Mouse (Mus musculus) kidney, embryonic 15.5 days (tissue): ENCODE data around the gene Elmo1. TPM values are rescaled to one million over a fixed set of nuclear protein-coding genes. Genes with fewer than 3 reads are reported as not detected.

ENCODE experiments used
- ATAC-seq: fragments of 200-750 bp; cut with Nextera tagmentation; replicated peaks from 2 replicates; pipeline ENCODE4 v1.8.0; 2017; ENCODE audit warnings: moderate TSS enrichment; ENCODE audit not compliant: low FRiP score
- H3K27ac ChIP-seq: fragments of 300-500 bp; sonication (generic); 2 replicates; pipeline ENCODE4 v1.5.1; 2015; ENCODE audit warnings: mild to moderate bottlenecking, inconsistent platforms
- H3K27me3 ChIP-seq: fragments of 300-500 bp; sonication (generic); 2 replicates; pipeline ENCODE4 v1.6.1; 2015; ENCODE audit warnings: inconsistent platforms
- H3K36me3 ChIP-seq: fragments of 300-500 bp; sonication (generic); 2 replicates; pipeline ENCODE4 v1.6.1; 2015; ENCODE audit warnings: inconsistent platforms
- H3K4me1 ChIP-seq: fragments of 300-500 bp; sonication (generic); 2 replicates; pipeline ENCODE4 v1.6.1; 2015; ENCODE audit warnings: inconsistent platforms
- H3K4me2 ChIP-seq: fragments of 300-500 bp; sonication (generic); 2 replicates; pipeline ENCODE4 v1.6.1; 2015; ENCODE audit warnings: moderate library complexity, mild to moderate bottlenecking, inconsistent platforms
- H3K4me3 ChIP-seq: fragments of 300-500 bp; sonication (generic); replicated peaks from 2 replicates; pipeline ENCODE4 v1.5.1; 2015; ENCODE audit warnings: mild to moderate bottlenecking, inconsistent platforms
- H3K9ac ChIP-seq: fragments of 300-500 bp; sonication (generic); 2 replicates; pipeline ENCODE4 v1.6.1; 2015; ENCODE audit warnings: mild to moderate bottlenecking, inconsistent platforms
- H3K9me3 ChIP-seq: fragments of 300-500 bp; sonication (generic); replicated peaks from 2 replicates; pipeline ENCODE4 v1.6.1; 2016; ENCODE audit warnings: inconsistent platforms
- WGBS: fragments of 180-500 bp; shearing (Covaris S2); methylation state at CpG from one replicate; pipeline ENCODE4 v1.1.7; 2015; ENCODE audit warnings: mixed read lengths; 5-methylcytosine and 5-hydroxymethylcytosine counted together
- polyA plus RNA-seq: library from polyadenylated mRNA; unstranded; fragments of >200 nt; fragmentation: Nextera tagmentation; extraction: Ambion mirVana; gene quantifications from 2 replicates; pipeline ENCODE4 v1.2.1, GENCODE M21; 2015

Elmo1 gene
- polyA plus RNA-seq, 1 experiment from 2014 or later, result 16.1 TPM

DNA sequence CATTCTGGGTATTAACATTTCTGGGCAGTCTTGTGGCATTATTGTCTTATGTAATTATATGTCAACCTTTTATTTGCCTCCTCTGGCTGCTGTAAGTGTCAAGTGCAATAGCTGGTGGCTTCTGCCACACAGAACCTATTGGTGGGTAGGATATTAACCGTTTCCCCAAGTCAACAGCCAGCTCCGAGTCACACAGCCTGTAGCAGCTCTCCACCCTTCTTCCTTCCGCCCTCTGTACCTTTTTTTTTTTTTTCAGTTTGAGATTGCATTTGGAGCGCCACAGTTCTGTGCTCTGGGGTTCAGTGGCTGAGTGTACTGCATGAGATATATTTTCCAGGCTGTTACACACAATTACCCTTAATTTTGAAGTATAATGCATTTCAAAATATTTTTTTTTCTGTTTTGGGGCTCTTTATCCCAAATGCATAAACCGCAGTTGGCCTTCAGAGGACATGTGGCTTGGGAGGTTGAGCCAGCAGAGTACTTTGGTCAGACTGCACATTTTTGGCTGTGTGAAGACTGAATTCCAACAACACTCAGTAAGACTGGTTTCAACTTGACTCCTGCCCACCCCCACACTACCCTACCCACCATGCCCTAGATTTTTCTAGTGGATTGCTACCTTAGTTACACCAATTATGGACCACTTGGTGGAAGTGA is 7.7 kb downstream of the Elmo1 start:
- WGBS, result 51% methylated on average over 5 of the region's 5 CpGs
- ATAC-seq, result no peak

GRCm38 (mm10) chr13:20098594-20098965 is 8.2 kb downstream of the Elmo1 start:
- Histone ChIP-seq H3K27ac (no peak overlapping the region), H3K4me2 (no peak overlapping the region), H3K27me3 (0 out of 2 replicates have a peak, but pooled peaks cover 3% of the 10 kb centered on the region), H3K4me1 (peaks cover 7% of the 10 kb centered on the region; the same call in 1 of the 2 replicates), H3K9me3 (no peaks in the 10 kb centered on the region), H3K4me3 (no peak overlapping the region), H3K9ac (no peak overlapping the region), H3K36me3 (no peaks in the 10 kb centered on the region)
- ATAC-seq, result no peak
- WGBS, result 84% methylated on average over 3 of the region's 3 CpGs

More for the DNA sequence above, 7.7 kb downstream of the Elmo1 start:
- Histone ChIP-seq H3K4me2 (no peak overlapping the region), H3K27me3 (0 out of 2 replicates have a peak, but pooled peaks cover 3% of the 10 kb centered on the region), H3K9ac (no peak overlapping the region), H3K27ac (no peak overlapping the region), H3K4me3 (no peak overlapping the region), H3K9me3 (no peaks in the 10 kb centered on the region), H3K4me1 (peaks cover 12% of the 10 kb centered on the region; the same call in 1 of the 2 replicates), H3K36me3 (no peaks in the 10 kb centered on the region)

- Histone ChIP-seq H3K9me3 (no peaks in the 10 kb centered on the region), H3K4me2 (no peak overlapping the region), H3K36me3 (no peaks in the 10 kb centered on the region), H3K27ac (peak overlapping the region; percentile 34; the same call in 1 of the 2 replicates), H3K4me3 (no peak overlapping the region), H3K9ac (no peak overlapping the region), H3K27me3 (0 out of 2 replicates have a peak, but pooled peaks cover 3% of the 10 kb centered on the region), H3K4me1 (0 out of 2 replicates have a peak, but pooled peaks cover 6% of the 10 kb centered on the region)
- WGBS, result 24% methylated on average over 4 of the region's 4 CpGs
- ATAC-seq, result 0 out of 2 replicates have a peak, but pooled peaks have one; percentile 36
Measured at GRCm38 (mm10) chr13:20099546-20099945, 9.2 kb downstream of the Elmo1 start.

GRCm38 (mm10) chr13:20100357-20100756 is 10.0 kb downstream of the Elmo1 start:
- H3K36me3 ChIP-seq, result no peaks in the 10 kb centered on the region
- peaks cover 6% of the 10 kb centered on the region; the same call in 1 of the 2 replicates for H3K4me1 ChIP-seq
- no peak overlapping the region for H3K4me2 ChIP-seq
- no peak overlapping the region for H3K9ac ChIP-seq
- 67% methylated on average over 3 of the region's 3 CpGs for WGBS
- H3K9me3 ChIP-seq, result no peaks in the 10 kb centered on the region
- H3K27ac ChIP-seq, result no peak overlapping the region
- no peaks in the 10 kb centered on the region for H3K27me3 ChIP-seq
- ATAC-seq, result no peak
- no peak overlapping the region for H3K4me3 ChIP-seq

DNA sequence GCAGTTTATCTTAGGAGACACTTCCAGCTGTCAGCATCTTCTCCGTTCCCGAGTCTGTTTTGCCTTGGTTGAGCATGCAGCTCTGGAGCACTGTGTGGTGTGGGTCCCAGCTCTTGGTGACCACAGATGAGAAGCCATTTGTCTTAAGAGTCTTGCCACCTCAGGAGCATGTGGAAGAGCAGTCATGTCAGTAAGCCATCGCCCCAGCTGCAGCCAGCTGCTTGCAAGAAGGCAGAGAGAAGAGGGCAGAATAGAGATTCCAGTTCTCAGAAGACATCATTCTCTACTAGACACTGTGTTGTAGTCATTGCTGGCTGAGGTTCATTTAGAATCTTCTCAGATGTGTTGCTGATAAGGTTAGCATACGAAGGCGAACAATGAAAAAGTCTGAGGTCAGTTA is 11.3 kb downstream of the Elmo1 start:
- Histone ChIP-seq H3K4me1 (peaks cover 10% of the 10 kb centered on the region; the same call in 1 of the 2 replicates), H3K4me3 (no peak overlapping the region), H3K27ac (no peak overlapping the region), H3K9ac (no peak overlapping the region), H3K36me3 (no peaks in the 10 kb centered on the region), H3K27me3 (no peaks in the 10 kb centered on the region), H3K9me3 (no peaks in the 10 kb centered on the region), H3K4me2 (no peak overlapping the region)
- WGBS, result 60% methylated on average over 5 of the region's 5 CpGs
- ATAC-seq, result no peak

GRCm38 (mm10) chr13:20104791-20105190 is 14.4 kb downstream of the Elmo1 start:
- no peaks in the 10 kb centered on the region for H3K36me3 ChIP-seq
- ATAC-seq, result no peak
- H3K4me2 ChIP-seq, result no peak overlapping the region
- H3K9me3 ChIP-seq, result no peaks in the 10 kb centered on the region
- no peak overlapping the region for H3K27ac ChIP-seq
- H3K9ac ChIP-seq, result no peak overlapping the region
- H3K4me3 ChIP-seq, result no peak overlapping the region
- WGBS, result 59% methylated on average over 2 of the region's 2 CpGs
- H3K4me1 ChIP-seq, result peaks cover 7% of the 10 kb centered on the region; the same call in 1 of the 2 replicates
- no peaks in the 10 kb centered on the region for H3K27me3 ChIP-seq

GRCm38 (mm10) chr13:20105996-20106395 is 15.6 kb downstream of the Elmo1 start:
- H3K27ac ChIP-seq, result no peak overlapping the region
- no peak for ATAC-seq
- WGBS, result 83% methylated on average over 2 of the region's 2 CpGs
- no peak overlapping the region for H3K4me3 ChIP-seq
- no peaks in the 10 kb centered on the region for H3K36me3 ChIP-seq
- no peak overlapping the region for H3K9ac ChIP-seq
- no peaks in the 10 kb centered on the region for H3K9me3 ChIP-seq
- H3K27me3 ChIP-seq, result no peaks in the 10 kb centered on the region
- no peak overlapping the region for H3K4me2 ChIP-seq
- peaks cover 3% of the 10 kb centered on the region; the same call in 1 of the 2 replicates for H3K4me1 ChIP-seq

DNA sequence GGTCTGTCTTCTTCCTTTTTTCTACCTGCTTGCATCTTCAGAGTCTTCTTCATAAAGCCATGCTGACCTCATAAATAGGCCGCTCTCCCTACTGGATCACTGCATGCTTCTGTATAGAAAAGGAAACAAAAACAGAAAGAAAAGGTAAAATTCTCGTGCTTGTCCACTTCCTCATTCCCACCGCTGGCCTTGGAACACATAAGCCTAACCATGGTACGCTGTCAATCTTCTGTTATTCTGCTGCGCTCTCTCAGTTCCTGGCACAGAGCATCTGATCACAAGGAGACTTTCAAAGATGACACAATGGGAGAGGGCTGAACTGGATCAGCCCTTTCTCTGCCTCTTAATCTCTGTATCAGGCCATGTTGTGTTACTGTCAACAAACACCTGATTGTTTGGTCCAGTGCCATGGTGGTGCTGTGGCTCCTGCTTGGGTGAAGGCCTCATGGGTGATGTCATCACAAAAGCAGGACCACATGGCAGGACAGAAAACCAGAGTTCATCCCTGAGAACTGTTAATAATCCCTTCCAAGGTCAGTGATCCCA is 17.6 kb downstream of the Elmo1 start:
- Histone ChIP-seq H3K4me3 (no peak overlapping the region), H3K9ac (no peak overlapping the region), H3K27me3 (no peaks in the 10 kb centered on the region), H3K36me3 (no peaks in the 10 kb centered on the region), H3K4me1 (peaks cover 3% of the 10 kb centered on the region; the same call in 1 of the 2 replicates), H3K4me2 (no peak overlapping the region), H3K9me3 (no peaks in the 10 kb centered on the region), H3K27ac (no peak overlapping the region)
- WGBS, result 91% methylated on average over 5 of the region's 5 CpGs
- no peak for ATAC-seq

DNA sequence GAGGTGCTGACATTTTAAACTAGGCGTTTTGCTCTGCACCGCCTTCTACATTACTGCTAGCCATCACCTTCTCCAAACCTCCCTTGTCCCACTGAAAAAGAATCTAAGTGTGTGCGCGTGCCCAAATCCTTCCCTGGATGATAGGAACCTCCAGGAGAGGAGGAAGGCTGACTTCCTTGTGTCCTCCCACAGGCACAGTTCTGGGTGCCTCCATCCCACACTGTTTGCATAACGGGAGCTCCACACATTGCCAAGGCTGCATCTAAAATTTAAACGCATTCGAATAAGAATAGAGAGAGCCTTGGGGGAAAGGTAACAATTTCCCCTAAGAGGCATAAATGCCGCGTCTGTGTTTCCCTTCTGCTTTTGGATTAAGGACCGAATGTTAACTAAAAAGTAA is 18.6 kb downstream of the Elmo1 start:
- Histone ChIP-seq H3K4me2 (no peak overlapping the region), H3K36me3 (no peaks in the 10 kb centered on the region), H3K27me3 (no peaks in the 10 kb centered on the region), H3K4me3 (no peak overlapping the region), H3K27ac (no peak overlapping the region), H3K9me3 (no peaks in the 10 kb centered on the region), H3K4me1 (peaks cover 3% of the 10 kb centered on the region; the same call in 1 of the 2 replicates), H3K9ac (no peak overlapping the region)
- 47% methylated on average over 10 of the region's 10 CpGs for WGBS
- ATAC-seq, result no peak

DNA sequence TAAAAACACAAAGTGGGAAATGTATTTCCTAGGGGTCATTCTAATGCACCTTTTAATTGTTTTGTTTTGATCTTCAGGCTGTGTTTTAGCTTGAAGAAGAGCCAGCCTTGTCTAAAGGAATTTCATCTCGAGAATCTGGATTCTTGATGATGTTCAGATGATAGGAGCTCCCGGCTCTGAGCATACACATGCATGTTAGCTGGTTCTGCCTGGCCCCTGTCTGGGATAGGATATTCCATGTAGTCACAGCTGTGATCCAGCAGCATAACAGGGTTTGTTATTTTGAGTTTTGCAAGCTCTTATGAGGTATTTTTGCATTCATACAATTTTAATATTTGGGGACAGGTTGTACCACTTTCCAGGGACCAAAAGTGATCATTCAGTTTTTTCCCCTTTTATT is 19.1 kb downstream of the Elmo1 start:
- no peak overlapping the region for H3K4me2 ChIP-seq
- no peak overlapping the region for H3K27ac ChIP-seq
- H3K9ac ChIP-seq, result no peak overlapping the region
- H3K4me1 ChIP-seq, result peaks cover 3% of the 10 kb centered on the region; the same call in 1 of the 2 replicates
- no peaks in the 10 kb centered on the region for H3K36me3 ChIP-seq
- no peaks in the 10 kb centered on the region for H3K27me3 ChIP-seq
- no peak for ATAC-seq
- H3K9me3 ChIP-seq, result no peaks in the 10 kb centered on the region
- 46% methylated on average over 2 of the region's 2 CpGs for WGBS
- no peak overlapping the region for H3K4me3 ChIP-seq

GRCm38 (mm10) chr13:20109987-20110680 is 19.7 kb downstream of the Elmo1 start:
- 72% methylated on average over 11 of the region's 11 CpGs for WGBS
- no peak for ATAC-seq

GRCm38 (mm10) chr13:20111256-20111800 is 20.9 kb downstream of the Elmo1 start:
- Histone ChIP-seq H3K4me2 (no peak overlapping the region), H3K4me3 (no peak overlapping the region), H3K27ac (no peak overlapping the region), H3K36me3 (no peaks in the 10 kb centered on the region), H3K9me3 (no peaks in the 10 kb centered on the region), H3K9ac (no peak overlapping the region), H3K27me3 (no peaks in the 10 kb centered on the region), H3K4me1 (no peaks in the 10 kb centered on the region)
- 35% methylated on average over 2 of the region's 2 CpGs for WGBS
- no peak for ATAC-seq

More at GRCm38 (mm10) chr13:20109987-20110680, 19.7 kb downstream of the Elmo1 start:
- no peak overlapping the region for H3K4me2 ChIP-seq
- H3K4me1 ChIP-seq, result peaks cover 3% of the 10 kb centered on the region; the same call in 1 of the 2 replicates
- H3K9me3 ChIP-seq, result no peaks in the 10 kb centered on the region
- H3K36me3 ChIP-seq, result no peaks in the 10 kb centered on the region
- H3K27me3 ChIP-seq, result no peaks in the 10 kb centered on the region
- no peak overlapping the region for H3K27ac ChIP-seq
- no peak overlapping the region for H3K4me3 ChIP-seq
- no peak overlapping the region for H3K9ac ChIP-seq
